Mouse (Mus musculus): ENCODE results near the gene Parp4.
A peak's percentile ranks its signal among the peaks of the same experiment; 100 is the strongest.

Gene Parp4

GRCm38 (mm10) chr14:56575416-56575815 lies at the start of gene Parp4, which contains the start of gene Cenpj:
Gene Parp4 (plus strand): TSS chr14:56575619.
Gene Cenpj (minus strand): TSS chr14:56575425.
- DNase-seq (ENCODE audit: low spot score), result peak; percentile 90

- DNase-seq (ENCODE audit: low spot score), result no peak
Observed at GRCm38 (mm10) chr14:56530788-56531187, 44.6 kb upstream of the Parp4 start.

GRCm38 (mm10) chr14:56544946-56545345 lies 30.5 kb upstream of the Parp4 start:
- no peak for DNase-seq (ENCODE audit: low spot score)

- no peak for DNase-seq (ENCODE audit: low spot score)
Observed at GRCm38 (mm10) chr14:56545491-56545890, 29.9 kb upstream of the Parp4 start.

- DNase-seq (ENCODE audit: low spot score), result no peak
Observed at GRCm38 (mm10) chr14:56550960-56551359, 24.5 kb upstream of the Parp4 start.

GRCm38 (mm10) chr14:56552924-56553323 lies 22.5 kb upstream of the Parp4 start:
- no peak for DNase-seq (ENCODE audit: low spot score)

GRCm38 (mm10) chr14:56553331-56553730 lies 22.1 kb upstream of the Parp4 start:
- no peak for DNase-seq (ENCODE audit: low spot score)

DNA sequence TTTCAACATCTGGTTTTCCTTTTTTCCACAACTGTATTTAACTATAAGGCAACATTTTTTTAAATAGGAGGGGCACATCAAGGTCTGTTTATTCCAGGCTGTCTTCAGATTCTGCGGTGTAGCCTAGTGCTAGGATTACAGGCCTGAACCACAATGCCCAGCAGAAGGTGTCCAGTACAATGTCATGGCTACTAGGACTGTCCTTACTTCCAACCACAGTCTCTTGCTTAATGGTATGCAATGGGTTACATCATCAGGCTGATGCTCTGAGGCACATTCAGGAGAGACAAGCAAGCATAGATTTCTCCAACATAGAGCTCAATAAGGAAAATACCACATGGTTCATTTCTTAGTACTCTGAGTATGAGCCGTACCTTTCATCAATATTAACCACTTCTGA lies 20.7 kb upstream of the Parp4 start:
- DNase-seq (ENCODE audit: low spot score), result no peak

DNA sequence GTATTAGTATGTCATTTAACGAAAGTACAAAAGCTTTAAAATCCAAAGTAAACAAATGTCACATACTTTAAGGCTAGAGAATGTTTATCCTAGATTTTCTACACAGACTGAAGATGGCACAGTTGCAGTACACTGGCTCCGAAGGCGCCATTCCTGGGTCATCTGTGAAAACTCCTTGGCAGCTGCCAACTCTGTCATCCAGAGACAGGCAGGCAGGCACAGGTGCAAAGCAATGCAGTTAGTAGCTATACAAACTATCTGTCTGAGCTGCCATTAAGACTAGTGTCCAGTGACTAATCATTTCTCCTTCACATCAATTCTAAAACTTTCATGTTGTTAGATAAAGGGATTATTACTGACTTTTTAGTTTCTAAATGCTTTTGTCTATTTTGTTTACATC lies 16.3 kb upstream of the Parp4 start:
- no peak for DNase-seq (ENCODE audit: low spot score)

GRCm38 (mm10) chr14:56567476-56567875 lies 7.9 kb upstream of the Parp4 start:
- no peak for DNase-seq (ENCODE audit: low spot score)

GRCm38 (mm10) chr14:56569041-56569440 lies 6.4 kb upstream of the Parp4 start:
- no peak for DNase-seq (ENCODE audit: low spot score)

DNA sequence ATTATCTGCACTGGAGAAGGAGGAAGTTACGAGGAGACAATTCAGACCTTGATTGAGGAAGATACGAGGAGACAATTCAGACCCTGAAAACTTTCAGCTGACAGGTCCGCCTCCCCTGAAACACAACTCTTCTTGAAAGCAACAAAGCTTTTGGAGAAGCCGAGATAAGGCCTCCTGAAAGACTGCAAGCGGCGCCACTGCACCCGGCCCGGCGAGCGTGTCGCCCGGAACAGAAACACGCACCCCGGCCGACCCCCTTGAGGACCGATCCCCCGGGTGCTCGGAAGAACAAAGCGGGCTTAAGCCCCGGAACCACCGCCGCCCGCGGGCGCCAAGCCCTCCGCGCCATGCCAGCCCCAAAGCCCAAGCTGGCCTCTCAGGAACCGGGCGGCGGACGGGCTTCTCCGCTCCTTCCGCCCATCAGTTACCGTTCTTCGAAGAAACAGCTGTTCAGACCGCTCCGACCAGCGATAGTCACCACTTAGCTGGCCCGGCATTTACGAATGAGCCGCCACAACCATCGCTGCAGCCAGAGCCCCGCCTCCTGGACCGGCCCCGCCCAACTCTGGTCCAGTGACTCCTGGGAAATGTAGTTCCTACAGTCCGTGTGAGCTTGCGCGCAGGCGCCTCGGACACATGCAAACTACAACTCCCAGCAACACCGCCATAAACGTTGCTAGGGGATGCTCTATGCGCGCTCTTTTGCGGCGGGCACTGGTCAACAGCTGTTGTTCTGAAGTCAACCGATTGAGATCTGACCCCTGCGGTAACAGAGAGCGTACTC lies 3.9 kb upstream of the Parp4 start:
- DNase-seq (ENCODE audit: low spot score), result peak; percentile 94

GRCm38 (mm10) chr14:56572546-56572945 lies 2.9 kb upstream of the Parp4 start:
- DNase-seq (ENCODE audit: low spot score), result no peak

DNA sequence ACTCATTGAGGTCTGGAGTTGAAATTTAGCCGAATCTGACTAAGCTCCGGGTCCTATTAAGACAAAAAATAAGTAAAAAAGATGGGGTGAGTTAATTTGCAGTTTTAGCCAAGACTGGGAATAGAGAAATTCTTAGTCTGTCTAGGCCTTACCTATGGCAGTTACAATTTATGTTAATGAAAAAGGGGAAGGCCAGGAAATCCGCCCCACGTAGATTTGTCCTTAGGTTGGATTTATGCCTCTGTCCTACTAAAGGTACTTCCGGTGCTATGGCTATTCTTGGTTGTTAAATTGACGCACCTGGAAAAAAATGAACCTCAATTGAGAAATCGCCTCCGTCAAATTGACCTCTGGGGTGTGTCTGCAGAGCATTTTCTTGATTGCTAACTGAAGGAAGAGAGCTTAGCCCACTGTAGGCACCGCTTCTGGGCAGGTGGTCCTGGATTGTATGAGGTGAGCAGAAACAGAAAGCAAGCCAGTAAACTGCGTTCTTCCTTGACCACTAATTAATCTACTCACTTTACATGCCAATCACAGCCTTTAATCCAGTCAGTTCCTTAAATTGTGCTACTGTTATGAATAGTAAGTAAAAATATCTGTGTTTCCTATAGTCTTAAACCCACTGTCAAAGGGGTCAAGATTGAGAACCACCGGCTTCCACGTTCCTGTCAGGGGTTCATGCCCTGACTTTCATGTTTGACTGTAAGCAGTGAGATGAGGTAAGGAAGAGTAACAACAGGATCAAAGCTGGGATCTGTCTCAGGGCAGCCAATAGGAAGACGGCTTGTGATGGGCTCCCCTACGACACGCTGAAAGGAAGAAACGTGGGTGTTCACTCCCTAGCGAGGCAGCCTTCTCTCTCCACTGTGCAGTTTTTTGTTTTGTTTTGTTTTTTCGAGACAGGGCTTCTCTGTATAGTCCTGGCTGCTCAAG lies 816 bp downstream of the Parp4 start:
- no peak for DNase-seq (ENCODE audit: low spot score)

DNA sequence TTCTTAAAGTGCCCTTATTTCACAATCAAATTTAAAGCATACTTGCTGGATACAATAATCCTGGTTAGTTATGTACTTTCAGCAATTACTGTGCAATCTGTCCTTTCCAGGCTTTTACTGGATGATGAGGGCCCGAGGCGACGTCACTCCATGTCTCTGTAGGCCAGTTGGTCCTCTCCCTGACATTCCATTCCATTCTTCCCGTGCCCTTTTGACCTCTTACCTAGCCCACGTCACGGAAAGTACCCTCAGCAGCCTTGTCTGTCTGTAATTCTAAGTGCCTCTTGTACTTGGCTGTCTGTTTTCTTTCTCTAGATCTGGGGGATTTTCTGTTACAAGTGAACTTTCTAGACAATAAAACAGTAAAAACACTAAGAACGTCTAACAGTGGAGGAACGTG lies 3.6 kb downstream of the Parp4 start:
- DNase-seq (ENCODE audit: low spot score), result no peak

- DNase-seq (ENCODE audit: low spot score), result no peak
Observed at GRCm38 (mm10) chr14:56581117-56581516, 5.7 kb downstream of the Parp4 start.

- DNase-seq (ENCODE audit: low spot score), result no peak
Observed at GRCm38 (mm10) chr14:56582294-56582693, 6.9 kb downstream of the Parp4 start.

GRCm38 (mm10) chr14:56592191-56592590 lies 16.8 kb downstream of the Parp4 start:
- DNase-seq (ENCODE audit: low spot score), result no peak

- DNase-seq (ENCODE audit: low spot score), result no peak
Observed at GRCm38 (mm10) chr14:56594811-56595210, 19.4 kb downstream of the Parp4 start.

DNA sequence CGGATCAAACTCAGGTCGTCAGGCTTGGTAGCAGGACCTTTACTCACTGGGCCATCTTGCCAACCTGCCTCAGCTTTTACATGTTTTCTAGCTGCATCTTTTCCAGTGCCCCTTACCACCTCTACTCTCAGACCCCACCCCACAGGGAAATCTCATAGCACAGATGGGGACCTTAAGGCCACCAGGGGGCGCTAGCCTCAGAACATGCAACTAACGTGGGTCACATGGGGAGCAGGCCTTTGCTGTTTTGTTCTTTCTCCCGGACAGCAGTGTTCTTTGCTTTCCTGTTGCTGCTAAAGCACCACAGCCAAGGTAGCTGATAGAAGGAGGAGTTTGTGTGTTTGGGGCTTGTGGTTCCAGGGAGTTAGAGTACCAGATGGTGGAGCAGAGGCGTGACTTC lies 23.3 kb downstream of the Parp4 start:
- DNase-seq (ENCODE audit: low spot score), result peak; percentile 49

DNA sequence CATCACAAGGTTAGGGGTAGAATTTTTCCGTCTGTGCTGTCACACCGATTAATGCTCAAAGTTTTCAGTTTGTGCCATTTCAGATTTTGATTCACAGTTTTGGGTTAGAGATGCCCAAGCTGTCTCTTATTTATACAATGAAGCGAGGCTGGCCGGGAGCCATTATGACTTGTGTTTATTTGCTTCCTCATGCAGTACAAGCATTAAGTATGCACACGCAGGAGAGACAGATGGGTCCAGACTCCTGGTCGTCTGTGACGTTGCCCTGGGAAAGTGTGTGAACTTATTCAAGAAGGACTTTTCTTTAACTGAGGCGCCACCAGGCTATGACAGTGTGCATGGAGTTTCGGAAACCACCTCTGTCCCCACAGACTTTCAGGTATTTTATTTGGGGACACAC lies 26.6 kb downstream of the Parp4 start:
- DNase-seq (ENCODE audit: low spot score), result no peak

DNA sequence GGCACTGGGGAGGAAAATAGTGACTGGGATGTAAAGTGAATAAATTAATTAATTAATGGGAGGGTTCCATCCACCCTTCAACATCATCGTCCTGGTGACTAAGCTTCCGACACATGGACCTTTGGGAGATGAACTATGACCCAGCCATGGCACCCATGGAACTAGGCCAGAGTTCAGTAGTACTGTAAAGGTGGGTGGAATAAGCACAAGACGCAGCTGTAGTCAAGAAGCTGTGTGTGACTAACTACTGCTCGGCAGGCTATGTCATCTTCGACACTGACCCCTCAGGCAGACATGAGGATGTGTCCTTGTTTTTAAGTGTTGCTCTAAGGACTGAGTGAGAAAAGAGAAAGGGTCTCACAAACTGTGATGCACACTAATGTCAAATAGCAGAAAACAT lies 29.0 kb downstream of the Parp4 start:
- DNase-seq (ENCODE audit: low spot score), result no peak

- DNase-seq (ENCODE audit: low spot score), result no peak
Observed at GRCm38 (mm10) chr14:56605136-56605535, 29.7 kb downstream of the Parp4 start.

Data from ovary, postnatal 36 days (tissue).